Mouse (Mus musculus): ENCODE measurements around the gene Nfatc2. TPM values are rescaled to one million over a fixed set of nuclear protein-coding genes. Genes with fewer than 3 reads are reported as not detected.

The Nfatc2 gene
- polyA plus RNA-seq, 1 experiment from 2014 or later, result 9.7 TPM

- Histone ChIP-seq H3K27ac (no peak overlapping the region), H3K4me2 (no peak overlapping the region), H3K9ac (no peak overlapping the region), H3K9me3 (replicated peaks) (0 out of 2 replicates have a peak, but pooled peaks cover 4% of the 10 kb centered on the region), H3K4me1 (replicated peaks) (peaks cover 10% of the 10 kb centered on the region), H3K36me3 (no peaks in the 10 kb centered on the region), H3K27me3 (peaks cover 24% of the 10 kb centered on the region), H3K4me3 (no peak overlapping the region)
- ATAC-seq (replicated peaks; ENCODE audit: insufficient number of reproducible peaks, insufficient read depth, low FRiP score, low read depth), result no peak
- 55% methylated on average over 20 of the region's 20 CpGs for WGBS
Observed at GRCm38 (mm10) chr2:168627829-168628770, 26.6 kb upstream of the Nfatc2 start.

GRCm38 (mm10) chr2:168626385-168626784 is 24.9 kb upstream of the Nfatc2 start:
- Histone ChIP-seq H3K4me3 (no peak overlapping the region), H3K4me2 (no peak overlapping the region), H3K27ac (no peak overlapping the region), H3K4me1 (replicated peaks) (peaks cover 13% of the 10 kb centered on the region), H3K9ac (no peak overlapping the region), H3K36me3 (no peaks in the 10 kb centered on the region), H3K9me3 (replicated peaks) (0 out of 2 replicates have a peak, but pooled peaks cover 4% of the 10 kb centered on the region), H3K27me3 (peaks cover 18% of the 10 kb centered on the region)
- 81% methylated on average over 9 of the region's 9 CpGs for WGBS
- ATAC-seq (replicated peaks; ENCODE audit: insufficient number of reproducible peaks, insufficient read depth, low FRiP score, low read depth), result no peak

- WGBS, result 74% methylated on average over 4 of the region's 4 CpGs
- H3K27ac ChIP-seq, result no peak overlapping the region
Observed at GRCm38 (mm10) chr2:168625091-168625490, 23.6 kb upstream of the Nfatc2 start.

GRCm38 (mm10) chr2:168621111-168621802 is 19.8 kb upstream of the Nfatc2 start:
- Histone ChIP-seq H3K4me2 (peak overlapping the region; percentile 7; the same call in 1 of the 2 replicates), H3K27ac (peak overlapping the region; percentile 34; the same call in 1 of the 2 replicates), H3K4me1 (replicated peaks) (peaks cover 17% of the 10 kb centered on the region), H3K27me3 (0 out of 2 replicates have a peak, but pooled peaks cover 4% of the 10 kb centered on the region), H3K4me3 (no peak overlapping the region), H3K9ac (no peak overlapping the region), H3K9me3 (replicated peaks) (0 out of 2 replicates have a peak, but pooled peaks cover 4% of the 10 kb centered on the region), H3K36me3 (no peaks in the 10 kb centered on the region)
- no peak; the same call in 1 of the 2 replicates for ATAC-seq (replicated peaks; ENCODE audit: insufficient number of reproducible peaks, insufficient read depth, low FRiP score, low read depth)
- 47% methylated on average over 11 of the region's 11 CpGs for WGBS

More at GRCm38 (mm10) chr2:168625091-168625490, 23.6 kb upstream of the Nfatc2 start:
- H3K9me3 ChIP-seq (replicated peaks), result 0 out of 2 replicates have a peak, but pooled peaks cover 4% of the 10 kb centered on the region
- no peaks in the 10 kb centered on the region for H3K36me3 ChIP-seq
- no peak overlapping the region for H3K9ac ChIP-seq
- no peak overlapping the region for H3K4me3 ChIP-seq
- H3K4me1 ChIP-seq (replicated peaks), result peaks cover 18% of the 10 kb centered on the region
- H3K27me3 ChIP-seq, result peaks cover 16% of the 10 kb centered on the region
- H3K4me2 ChIP-seq, result no peak overlapping the region
- ATAC-seq (replicated peaks; ENCODE audit: insufficient number of reproducible peaks, insufficient read depth, low FRiP score, low read depth), result no peak

GRCm38 (mm10) chr2:168618205-168618717 is 16.8 kb upstream of the Nfatc2 start:
- Histone ChIP-seq H3K27me3 (no peaks in the 10 kb centered on the region), H3K4me2 (no peak overlapping the region)
- no peak for ATAC-seq (replicated peaks; ENCODE audit: insufficient number of reproducible peaks, insufficient read depth, low FRiP score, low read depth)

GRCm38 (mm10) chr2:168615160-168615559 is 13.7 kb upstream of the Nfatc2 start:
- H3K9ac ChIP-seq, result no peak overlapping the region

More at GRCm38 (mm10) chr2:168618205-168618717, 16.8 kb upstream of the Nfatc2 start:
- peaks cover 42% of the 10 kb centered on the region for H3K4me1 ChIP-seq (replicated peaks)
- H3K9me3 ChIP-seq (replicated peaks), result no peaks in the 10 kb centered on the region
- no peak overlapping the region for H3K27ac ChIP-seq
- H3K4me3 ChIP-seq, result no peak overlapping the region
- H3K36me3 ChIP-seq, result no peaks in the 10 kb centered on the region
- no peak overlapping the region for H3K9ac ChIP-seq
- WGBS, result 80% methylated on average over 15 of the region's 15 CpGs

GRCm38 (mm10) chr2:168614170-168614872 is 12.9 kb upstream of the Nfatc2 start:
- ATAC-seq (replicated peaks; ENCODE audit: insufficient number of reproducible peaks, insufficient read depth, low FRiP score, low read depth), result peak; percentile 48; the same call in 1 of the 2 replicates
- H3K27ac ChIP-seq, result peak overlapping the region; percentile 54
- no peaks in the 10 kb centered on the region for H3K36me3 ChIP-seq
- H3K4me3 ChIP-seq, result no peak overlapping the region
- WGBS, result 52% methylated on average over 18 of the region's 18 CpGs
- no peak overlapping the region for H3K4me2 ChIP-seq
- no peaks in the 10 kb centered on the region for H3K9me3 ChIP-seq (replicated peaks)
- H3K4me1 ChIP-seq (replicated peaks), result peaks cover 53% of the 10 kb centered on the region
- no peaks in the 10 kb centered on the region for H3K27me3 ChIP-seq
- no peak overlapping the region for H3K9ac ChIP-seq

More at GRCm38 (mm10) chr2:168615160-168615559, 13.7 kb upstream of the Nfatc2 start:
- Histone ChIP-seq H3K4me3 (no peak overlapping the region), H3K4me1 (replicated peaks) (peaks cover 44% of the 10 kb centered on the region), H3K4me2 (no peak overlapping the region), H3K36me3 (no peaks in the 10 kb centered on the region), H3K9me3 (replicated peaks) (no peaks in the 10 kb centered on the region), H3K27me3 (no peaks in the 10 kb centered on the region), H3K27ac (peak overlapping the region; percentile 54)
- peak; percentile 36 for ATAC-seq (replicated peaks; ENCODE audit: insufficient number of reproducible peaks, insufficient read depth, low FRiP score, low read depth)
- WGBS, result 50% methylated on average over 3 of the region's 3 CpGs

GRCm38 (mm10) chr2:168613092-168613880 is 11.8 kb upstream of the Nfatc2 start:
- Histone ChIP-seq H3K27me3 (no peaks in the 10 kb centered on the region), H3K9ac (no peak overlapping the region), H3K36me3 (no peaks in the 10 kb centered on the region), H3K4me1 (replicated peaks) (peaks cover 63% of the 10 kb centered on the region), H3K4me3 (no peak overlapping the region), H3K27ac (peak overlapping the region; percentile 54; the same call in 1 of the 2 replicates), H3K4me2 (no peak overlapping the region), H3K9me3 (replicated peaks) (no peaks in the 10 kb centered on the region)
- ATAC-seq (replicated peaks; ENCODE audit: insufficient number of reproducible peaks, insufficient read depth, low FRiP score, low read depth), result no peak
- WGBS, result 58% methylated on average over 13 of the region's 13 CpGs

- Histone ChIP-seq H3K4me2 (no peak overlapping the region), H3K9ac (no peak overlapping the region), H3K4me3 (no peak overlapping the region), H3K27ac (peak overlapping the region; percentile 62), H3K4me1 (replicated peaks) (peaks cover 83% of the 10 kb centered on the region), H3K27me3 (no peaks in the 10 kb centered on the region), H3K9me3 (replicated peaks) (no peaks in the 10 kb centered on the region), H3K36me3 (no peaks in the 10 kb centered on the region)
- 60% methylated on average over 3 of the region's 3 CpGs for WGBS
- 0 out of 2 replicates have a peak, but pooled peaks have one; percentile 50 for ATAC-seq (replicated peaks; ENCODE audit: insufficient number of reproducible peaks, insufficient read depth, low FRiP score, low read depth)
Observed at GRCm38 (mm10) chr2:168610941-168611340, 9.5 kb upstream of the Nfatc2 start.

GRCm38 (mm10) chr2:168609653-168610248 is 8.3 kb upstream of the Nfatc2 start:
- Histone ChIP-seq H3K27me3 (no peaks in the 10 kb centered on the region), H3K4me2 (no peak overlapping the region), H3K27ac (peak overlapping the region; percentile 89; the same call in 1 of the 2 replicates), H3K4me3 (no peak overlapping the region), H3K36me3 (no peaks in the 10 kb centered on the region), H3K9me3 (replicated peaks) (no peaks in the 10 kb centered on the region), H3K9ac (no peak overlapping the region), H3K4me1 (replicated peaks) (peaks cover 81% of the 10 kb centered on the region)
- 72% methylated on average over 6 of the region's 6 CpGs for WGBS
- no peak for ATAC-seq (replicated peaks; ENCODE audit: insufficient number of reproducible peaks, insufficient read depth, low FRiP score, low read depth)
